Mouse (Mus musculus): ENCODE measurements around the gene Nfat5.

- no peak for TF ChIP-seq POLR2A (IDR thresholded peaks at IDR 0.05; ENCODE audit: insufficient read depth, low read depth, low read length)
- no peak for TF ChIP-seq CTCF (IDR thresholded peaks at IDR 0.05)
- TF ChIP-seq EP300 (IDR thresholded peaks at IDR 0.05; ENCODE audit: insufficient read depth, low read depth, low read length) = no peak
Observed at GRCm38 (mm10) chr8:107278571-107278970, 14.7 kb upstream of the Nfat5 start.
